Mouse (Mus musculus) cerebellum, postnatal 14 days (tissue): ENCODE measurements around the gene Ascc1.
A peak's percentile ranks its signal among the peaks of the same experiment; 100 is the strongest.

Source experiments
- DNase-seq, 2 experiments: peaks; one replicate each; pipeline ENCODE4 v3.0.0; 2021; ENCODE audit warnings: mixed read lengths in 2 of 2

Gene Ascc1

DNA sequence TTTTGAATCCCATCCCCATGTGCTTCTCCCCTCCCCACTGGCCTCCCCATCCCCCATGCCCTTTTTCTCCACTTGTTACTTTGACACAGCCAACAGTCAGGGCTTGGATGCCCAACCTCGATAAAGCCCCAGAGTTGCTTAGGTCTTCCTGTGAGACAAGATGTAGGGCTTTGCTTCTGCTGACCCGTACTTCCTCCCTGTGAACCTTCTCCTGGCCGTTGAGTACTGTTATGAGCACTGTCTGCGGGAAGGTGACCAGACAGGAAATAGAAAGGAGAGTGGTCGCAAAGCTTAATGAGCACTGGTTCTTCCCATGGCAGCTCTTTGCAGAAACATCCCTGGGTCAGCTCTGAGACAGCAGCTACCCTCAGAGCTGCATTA lies 78.0 kb downstream of the Ascc1 start:
- no peak for DNase-seq

DNA sequence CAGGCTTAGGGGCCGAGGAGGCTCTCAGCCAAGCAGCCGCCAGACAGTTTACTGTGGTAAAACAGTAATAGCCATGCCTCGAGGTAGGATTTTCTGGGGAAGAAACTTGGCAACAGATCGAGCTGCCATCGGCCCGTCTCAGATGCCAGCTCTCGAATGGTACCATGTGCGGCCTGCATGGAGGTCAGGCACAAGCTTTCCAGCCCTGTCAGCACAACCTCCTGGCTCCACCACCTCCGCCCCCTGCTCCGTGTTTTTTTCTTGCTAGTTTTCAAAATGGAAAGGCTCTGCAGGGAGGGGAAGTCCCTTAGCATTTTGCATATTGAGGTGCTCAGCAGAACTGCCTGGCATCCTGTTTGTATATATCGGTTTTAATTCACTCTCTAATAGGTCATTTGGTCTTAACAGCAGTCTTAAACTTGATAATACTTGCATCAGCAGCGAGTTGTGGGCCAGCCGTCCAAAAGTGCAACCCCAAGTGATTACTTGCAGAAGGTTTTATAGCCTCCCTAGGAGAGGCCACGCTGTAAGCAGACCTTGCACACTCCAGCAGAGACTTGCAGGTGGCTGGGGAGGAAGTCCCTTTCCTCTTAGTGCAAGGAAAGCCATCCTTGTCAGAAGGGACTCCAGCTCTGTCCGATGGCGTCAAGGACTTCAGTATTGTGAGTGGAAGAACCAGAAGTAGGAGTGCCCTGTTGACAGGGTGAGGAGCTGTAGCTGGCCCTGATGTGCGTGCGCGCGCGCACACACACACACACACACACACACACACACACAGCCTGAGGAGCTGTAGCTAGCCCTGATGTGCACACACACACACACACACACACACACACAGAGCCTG lies 78.6 kb downstream of the Ascc1 start:
- DNase-seq = peak; percentile 44 to 52

DNA sequence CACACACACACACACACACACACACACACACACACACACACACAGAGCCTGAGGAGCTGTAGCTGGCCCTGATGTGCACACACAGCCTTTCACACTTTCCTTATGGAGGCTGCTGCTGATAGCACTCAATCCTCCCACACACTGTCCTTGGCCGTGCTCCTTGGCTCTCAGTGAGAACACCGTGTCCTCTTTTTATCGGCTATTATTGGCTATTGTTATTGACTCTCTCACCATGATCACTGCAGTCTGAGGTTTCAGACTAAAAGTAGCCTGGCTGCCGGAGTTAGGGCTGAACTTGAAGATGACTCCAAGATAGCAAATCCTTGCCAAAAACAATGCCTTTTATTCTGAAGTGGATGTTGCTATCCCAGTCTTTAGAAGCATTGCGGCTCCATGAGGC lies 79.3 kb downstream of the Ascc1 start:
- peak; percentile 22 to 32 for DNase-seq

DNA sequence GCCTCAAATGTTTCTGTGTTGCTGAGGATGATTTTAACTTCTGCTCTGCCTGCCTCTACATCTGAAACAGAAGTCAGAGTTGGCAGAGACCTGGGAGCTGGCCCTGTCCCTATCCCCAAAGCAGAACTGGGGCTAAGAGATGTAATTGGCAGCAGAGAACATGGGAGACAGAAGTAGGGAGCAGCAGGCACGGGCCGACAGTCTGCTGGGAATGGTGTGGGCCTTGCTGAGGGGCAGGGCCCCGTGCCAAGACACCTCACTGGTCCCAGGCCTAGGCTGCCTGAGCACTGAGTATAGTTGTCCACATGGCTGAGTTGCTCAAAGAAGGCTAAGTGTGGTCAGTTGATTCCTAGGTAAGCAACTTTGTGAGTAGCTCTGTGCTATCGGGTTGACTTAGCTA lies 81.5 kb downstream of the Ascc1 start:
- DNase-seq = peak; percentile 53 to 55

DNA sequence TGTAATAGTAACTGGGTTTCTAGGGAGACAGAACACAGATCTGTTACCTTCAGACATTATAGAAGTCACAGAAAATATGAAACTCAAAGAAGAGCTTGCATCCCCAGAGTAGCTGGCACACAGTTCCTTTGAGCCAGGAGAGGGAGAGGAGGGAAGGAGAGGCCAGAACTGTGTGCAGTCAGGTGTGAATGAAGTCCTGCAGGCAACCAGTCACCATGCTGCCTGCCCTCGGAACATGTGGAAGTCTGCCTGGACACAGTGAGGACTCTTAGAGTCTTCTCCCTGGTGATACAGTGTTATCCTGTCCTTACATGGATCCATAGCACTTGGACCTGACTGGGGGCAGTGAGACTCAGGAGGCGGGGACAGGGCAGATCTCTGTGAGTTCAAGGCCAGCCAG lies 89.7 kb downstream of the Ascc1 start:
- no peak for DNase-seq

DNA sequence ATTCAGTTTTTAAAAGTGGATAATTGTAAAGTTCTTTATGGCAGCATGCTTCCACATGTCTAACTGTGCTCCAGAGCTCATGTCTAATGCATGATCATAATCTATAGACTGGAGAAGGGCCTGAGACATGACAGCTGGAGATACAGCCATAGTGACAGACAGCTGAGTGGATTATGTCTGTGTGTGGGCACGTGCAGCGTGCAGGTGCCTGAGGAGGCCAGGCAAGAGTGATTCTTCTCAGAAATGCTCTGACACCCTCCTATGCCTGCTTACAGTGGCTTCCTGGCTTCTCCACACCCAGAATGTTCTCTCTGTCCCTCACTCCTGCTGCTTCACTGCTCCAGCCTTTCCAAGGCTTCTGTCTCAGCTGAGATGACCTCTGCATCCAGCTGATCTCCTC lies 91.1 kb downstream of the Ascc1 start:
- no peak for DNase-seq

DNA sequence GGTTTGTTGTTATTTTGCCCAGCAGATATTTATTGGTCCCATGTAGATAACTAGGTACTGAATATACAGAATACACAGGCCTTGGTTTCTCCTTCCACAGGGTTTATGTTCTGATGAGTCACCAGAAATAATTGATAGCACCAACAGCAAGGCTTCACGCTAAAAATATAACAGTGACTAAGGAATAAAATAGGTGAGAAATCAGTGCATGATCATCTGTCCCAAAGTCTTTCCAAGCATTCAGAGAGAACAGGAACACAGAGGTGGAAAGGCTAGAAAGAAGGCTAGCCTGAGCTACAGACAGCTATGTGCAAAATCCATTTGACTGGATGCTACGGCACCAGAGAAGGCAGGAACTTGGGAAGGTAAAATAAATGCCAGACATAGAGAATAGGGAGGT lies 93.0 kb downstream of the Ascc1 start:
- no peak for DNase-seq

- no peak for DNase-seq
Observed at GRCm38 (mm10) chr10:60096302-60096701, 93.7 kb downstream of the Ascc1 start.

DNA sequence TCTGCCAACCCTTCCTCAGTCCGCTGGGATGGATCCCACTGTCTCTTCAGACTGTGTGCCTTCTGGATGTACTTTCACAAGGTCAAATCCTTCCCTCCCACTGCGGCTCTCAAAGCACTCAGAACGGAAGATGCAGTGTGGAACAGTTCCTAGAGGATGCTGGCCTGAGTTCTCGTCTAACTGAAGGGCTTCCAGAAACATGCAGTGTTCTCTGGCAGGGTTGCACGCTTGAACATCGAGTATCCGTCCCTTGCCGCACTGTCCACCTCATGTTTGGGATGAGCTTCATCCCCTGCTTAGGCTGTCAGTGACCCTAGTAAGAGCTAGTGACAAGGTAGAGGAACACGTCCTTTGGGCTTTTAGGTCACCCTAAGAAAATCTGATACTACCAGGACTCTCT lies 94.5 kb downstream of the Ascc1 start:
- peak; percentile 62 to 73 for DNase-seq

GRCm38 (mm10) chr10:60097774-60098173 lies 95.2 kb downstream of the Ascc1 start:
- DNase-seq = no peak

- DNase-seq = peak; percentile 32 to 42
Observed at GRCm38 (mm10) chr10:60105391-60106145, 103.0 kb downstream of the Ascc1 start.

GRCm38 (mm10) chr10:60106146-60106530 lies 103.5 kb downstream of the Ascc1 start, which contains the start of gene Spock2:
Gene Spock2, plus strand, starts transcription at chr10:60106219.
- peak in 1 of 2 experiments; percentile 83 for DNase-seq

DNA sequence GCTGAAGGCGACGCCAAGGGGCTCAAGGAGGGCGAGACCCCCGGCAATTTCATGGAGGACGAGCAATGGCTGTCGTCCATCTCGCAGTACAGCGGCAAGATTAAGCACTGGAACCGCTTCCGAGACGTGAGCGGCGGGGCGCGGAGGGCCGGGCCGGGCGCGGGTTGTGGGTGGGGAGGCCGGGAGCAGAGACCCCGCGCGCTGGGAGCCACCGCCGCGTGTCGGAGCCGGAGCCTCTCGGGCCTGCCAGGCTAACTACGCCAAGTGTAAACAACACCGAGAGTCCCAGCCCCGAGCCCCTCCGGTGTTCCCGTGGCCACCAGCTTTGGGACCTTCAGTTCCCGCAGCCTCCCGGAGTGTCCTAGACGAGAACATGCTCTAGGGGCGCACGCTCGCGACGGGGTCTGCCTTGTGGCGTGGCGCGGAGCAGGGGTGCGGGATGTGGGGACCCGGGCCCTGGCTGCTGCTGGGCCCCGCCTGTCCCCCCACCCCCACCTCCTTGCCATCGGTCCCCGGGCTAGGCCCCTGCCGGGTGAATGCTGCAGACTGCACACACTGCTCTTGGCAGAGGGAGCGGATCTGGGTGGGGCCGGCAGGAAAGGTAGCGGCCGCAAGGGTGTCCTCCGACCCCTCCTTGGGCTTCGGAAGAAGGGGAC lies 104.1 kb downstream of the Ascc1 start:
- DNase-seq = peak; percentile 75 to 81

DNA sequence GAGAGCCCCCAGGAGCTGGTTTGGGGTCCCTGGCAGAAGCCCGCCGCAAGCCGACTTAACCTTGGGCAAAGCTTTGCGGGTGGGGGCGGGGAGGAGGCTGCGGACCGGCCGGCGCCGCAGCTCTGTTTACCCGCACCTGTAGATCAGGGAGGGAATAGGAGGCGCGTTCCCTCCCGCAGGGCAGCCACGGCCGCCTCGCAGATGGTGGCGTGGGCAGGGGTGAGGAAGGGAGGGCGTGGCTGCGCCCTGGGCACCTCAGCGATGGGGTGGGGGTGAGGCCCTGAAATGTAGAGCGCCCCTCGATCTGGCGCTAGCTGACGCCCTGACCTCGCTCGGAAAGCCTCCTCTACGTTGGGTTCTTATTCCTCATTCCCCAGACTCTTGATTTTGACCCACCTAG lies 104.8 kb downstream of the Ascc1 start:
- peak; percentile 81 to 82 for DNase-seq

- DNase-seq = peak; percentile 69 to 86
Observed at GRCm38 (mm10) chr10:60108321-60109111, 105.9 kb downstream of the Ascc1 start.

GRCm38 (mm10) chr10:60109336-60109735 lies 106.7 kb downstream of the Ascc1 start:
- peak; percentile 48 to 68 for DNase-seq

GRCm38 (mm10) chr10:60109989-60110388 lies 107.4 kb downstream of the Ascc1 start:
- peak; percentile 30 to 46 for DNase-seq

GRCm38 (mm10) chr10:60110908-60111475 lies 108.4 kb downstream of the Ascc1 start:
- peak; percentile 28 to 34 for DNase-seq

GRCm38 (mm10) chr10:60113965-60114690 lies 111.5 kb downstream of the Ascc1 start:
- DNase-seq = peak in 1 of 2 experiments; percentile 24

DNA sequence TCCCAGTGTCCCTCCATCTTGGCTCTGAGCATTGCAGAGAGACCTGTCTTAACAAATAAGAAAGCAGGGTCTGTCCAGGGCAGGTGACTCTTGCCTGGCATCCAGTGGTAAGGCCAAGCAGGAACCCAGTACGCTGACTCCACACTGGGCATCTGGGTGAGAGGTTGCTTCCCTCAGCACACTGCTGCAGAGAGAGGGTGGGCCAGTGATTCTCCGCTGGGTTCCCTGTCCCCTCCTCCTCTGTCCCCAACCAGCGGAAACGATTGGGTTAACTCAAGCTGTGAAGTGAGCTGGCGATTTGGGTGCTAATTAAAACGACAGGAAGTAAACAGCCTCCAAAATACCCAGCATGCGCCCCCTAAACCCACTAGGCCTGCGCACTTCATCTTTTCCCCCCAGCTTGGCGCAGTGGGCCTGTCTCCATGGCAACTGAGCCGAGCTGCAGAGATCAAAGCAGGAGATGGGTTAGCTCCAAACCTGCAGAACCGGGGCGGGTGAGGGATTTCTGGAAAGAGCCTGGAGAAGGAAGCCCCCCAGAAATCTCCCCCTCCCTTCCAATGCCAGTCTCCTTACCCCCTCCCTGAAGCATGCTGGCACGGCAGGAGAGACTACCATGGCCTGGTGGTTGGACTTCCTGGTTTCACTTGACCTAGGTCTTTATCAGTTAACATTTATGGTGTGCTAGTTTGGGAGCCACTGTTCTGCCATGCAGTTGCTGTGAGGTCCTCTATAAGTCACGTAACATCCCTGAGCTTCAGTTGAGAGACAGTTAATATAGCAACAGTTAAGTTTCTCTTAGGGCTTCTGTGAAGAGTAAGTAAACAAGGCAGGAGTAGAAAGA lies 113.0 kb downstream of the Ascc1 start:
- DNase-seq = peak; percentile 83 to 86
